10 mouse cellular contexts compared by ENCODE assay signal in genomic region chrX:142490093-142490717, GRCm38 (mm10).
DNase-seq lines count a peak whose midpoint lies in the region; ATAC-seq lines count a peak whose summit lies in the region.
"Had no signal": no experiment of that assay in that cellular context is flagged by ENCODE, and none has a peak within 500 bp of the region (broad histone marks: within the 10 kb centered on the region; RNA-seq: fewer than 3 reads in every experiment).

No protein-coding gene starts in this region.

- peak; percentile 2 to 19 for DNase-seq in heart, adult 9 months (ENCODE audit: low spot score in 2 of 2)
- DNase-seq in heart, adult 11 months: no peak
- DNase-seq in right cerebral cortex, adult 2 months (ENCODE audit: low spot score in 2 of 2): peak; percentile 9 to 17
- no peak for DNase-seq in right cerebral cortex, postnatal 4 days
- DNase-seq in urinary bladder, postnatal 10 days (ENCODE audit: low spot score): no peak
- DNase-seq: cerebellum, postnatal 14 days; gastrocnemius, postnatal 14 days had no signal

- peak; percentile 72 for ATAC-seq in liver, embryonic 16.5 days (ENCODE audit: low read depth)
- no peak for ATAC-seq in hindbrain, embryonic 13.5 days (ENCODE audit: low FRiP score)
- no peak for ATAC-seq in forebrain, embryonic 12.5 days (ENCODE audit: low FRiP score)

- no peak overlapping the region for H3K27ac ChIP-seq in liver, embryonic 16.5 days (ENCODE audit: low read length)
- H3K27ac ChIP-seq in hindbrain, embryonic 13.5 days: no peak overlapping the region
- no peak overlapping the region for H3K27ac ChIP-seq in forebrain, embryonic 12.5 days

- H3K4me2 ChIP-seq in liver, embryonic 16.5 days (ENCODE audit: low read depth, low read length): no peak overlapping the region
- no peak overlapping the region for H3K4me2 ChIP-seq in hindbrain, embryonic 13.5 days
- H3K4me2 ChIP-seq in forebrain, embryonic 12.5 days: no peak overlapping the region

- WGBS in liver, embryonic 16.5 days (ENCODE audit: insufficient replicate concordance): 53% methylated on average over 8 of the region's 8 CpGs
- 69% methylated on average over 8 of the region's 8 CpGs for WGBS in hindbrain, embryonic 13.5 days
- 65% methylated on average over 8 of the region's 8 CpGs for WGBS in forebrain, embryonic 12.5 days

- no peaks in the 10 kb centered on the region for H3K9me3 ChIP-seq in liver, embryonic 16.5 days (replicated peaks; ENCODE audit: control insufficient read depth, low read length)
- no peaks in the 10 kb centered on the region for H3K9me3 ChIP-seq in hindbrain, embryonic 13.5 days
- H3K9me3 ChIP-seq in forebrain, embryonic 12.5 days: no peaks in the 10 kb centered on the region

- no peaks in the 10 kb centered on the region for H3K36me3 ChIP-seq in liver, embryonic 16.5 days (ENCODE audit: control insufficient read depth, insufficient read depth)
- H3K36me3 ChIP-seq in hindbrain, embryonic 13.5 days: no peaks in the 10 kb centered on the region
- no peaks in the 10 kb centered on the region for H3K36me3 ChIP-seq in forebrain, embryonic 12.5 days (replicated peaks)

- no peaks in the 10 kb centered on the region for H3K4me1 ChIP-seq in liver, embryonic 16.5 days (ENCODE audit: control insufficient read depth, low read depth, low read length)
- H3K4me1 ChIP-seq in hindbrain, embryonic 13.5 days (replicated peaks): no peaks in the 10 kb centered on the region
- H3K4me1 ChIP-seq in forebrain, embryonic 12.5 days: no peaks in the 10 kb centered on the region

- no peaks in the 10 kb centered on the region for H3K27me3 ChIP-seq in liver, embryonic 16.5 days (ENCODE audit: control insufficient read depth, insufficient read depth, low read depth, low read length)
- H3K27me3 ChIP-seq in hindbrain, embryonic 13.5 days: no peaks in the 10 kb centered on the region
- peaks cover 20% of the 10 kb centered on the region; the same call in 1 of the 2 replicates for H3K27me3 ChIP-seq in forebrain, embryonic 12.5 days

- no peak overlapping the region for H3K9ac ChIP-seq in liver, embryonic 16.5 days (ENCODE audit: low read depth, low read length)
- no peak overlapping the region for H3K9ac ChIP-seq in hindbrain, embryonic 13.5 days
- no peak overlapping the region for H3K9ac ChIP-seq in forebrain, embryonic 12.5 days

- no peak overlapping the region for H3K4me3 ChIP-seq in liver, embryonic 16.5 days (ENCODE audit: low read depth, low read length)
- H3K4me3 ChIP-seq in hindbrain, embryonic 13.5 days: no peak overlapping the region
- H3K4me3 ChIP-seq in forebrain, embryonic 12.5 days (replicated peaks): no peak overlapping the region

Comparison
In these comparisons a context has a peak if more than half of its experiments do, and no peak if none do; other contexts are left out.
1. DNase-seq: peak in heart, adult 9 months (2 of 2) and right cerebral cortex, adult 2 months (2 of 2); none in heart, adult 11 months (single experiment), right cerebral cortex, postnatal 4 days (single experiment) and urinary bladder, postnatal 10 days (single experiment).